Mouse (Mus musculus) G1E-ER4 (cell line): ENCODE results near the gene Maco1. TPM values are rescaled to one million over a fixed set of nuclear protein-coding genes. Genes with fewer than 3 reads are reported as not detected.

Source experiments
- GATA1 ChIP-seq: IDR thresholded peaks from one replicate; pipeline ENCODE4 v1.8.0; 2012; ENCODE audit warnings: low read length, inconsistent platforms
- polyA plus RNA-seq: library from polyadenylated mRNA; stranded (reverse); fragments of >175 nt; gene quantifications from 2 replicates; pipeline ENCODE4 v1.2.3, GENCODE M21; 2012

Gene Maco1
- polyA plus RNA-seq, 1 experiment = 10.0 TPM

DNA sequence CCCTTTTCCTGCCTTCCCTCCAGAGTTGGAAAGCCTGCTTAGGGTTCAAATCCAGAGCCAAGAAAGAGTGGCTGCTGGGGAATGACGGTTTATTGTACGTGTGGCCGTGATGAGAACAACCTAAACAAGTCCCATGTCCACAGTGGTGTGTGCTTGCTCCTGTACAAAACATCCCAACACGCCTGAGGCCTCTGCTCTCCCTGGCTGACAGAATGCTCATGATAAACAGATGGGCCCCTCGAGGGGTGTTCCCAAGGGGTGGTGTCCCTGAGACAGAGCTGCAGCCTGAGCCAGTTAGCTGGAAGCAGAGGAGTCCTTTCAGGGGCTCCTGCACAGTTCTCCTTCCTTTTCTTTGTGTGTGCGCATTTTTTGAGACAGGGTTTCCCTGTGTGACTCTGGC is 12.2 kb upstream of the Maco1 start:
- no peak for TF ChIP-seq GATA1

DNA sequence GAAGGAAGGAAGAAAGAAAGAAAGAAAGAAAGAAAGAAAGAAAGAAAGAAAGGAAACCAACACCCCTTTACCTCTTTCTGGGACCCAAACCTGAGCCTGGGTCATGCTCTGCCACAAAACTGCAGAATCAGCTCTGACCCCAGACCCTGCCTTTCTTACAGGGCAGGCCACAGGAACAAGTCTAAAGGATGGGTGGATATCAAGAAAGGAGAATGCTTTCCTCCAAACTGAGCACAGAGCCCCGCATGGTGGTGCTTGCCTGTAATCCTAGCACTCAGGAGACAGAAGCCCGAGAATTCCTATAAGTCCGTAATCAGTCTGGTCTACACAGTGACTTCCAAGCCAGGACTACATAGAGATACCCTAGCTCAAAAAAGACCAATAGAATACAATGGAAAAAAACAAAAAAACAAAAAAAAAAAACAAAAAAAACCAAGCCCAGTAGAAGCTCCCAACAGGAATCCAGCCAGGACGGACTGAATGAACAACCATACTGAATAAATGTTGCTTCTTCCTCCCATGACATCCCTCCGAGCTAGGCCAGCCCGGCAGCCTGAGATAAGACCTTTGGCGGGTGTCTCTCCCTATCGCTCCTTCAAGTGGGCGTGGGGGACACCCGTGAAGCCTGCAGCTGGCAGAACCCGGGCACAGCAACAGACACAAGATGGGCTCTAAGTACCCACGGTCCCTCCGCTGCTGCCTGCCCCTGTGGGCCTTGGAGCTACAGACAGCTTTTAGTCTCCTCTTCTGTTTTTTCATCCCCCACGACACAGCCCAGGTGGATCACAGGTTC is 11.0 kb upstream of the Maco1 start, which contains the start of gene Rhd:
Rhd (plus strand) TSS at position 600 of the 793 bp plus-strand sequence.
- TF ChIP-seq GATA1 = peak; percentile 18

DNA sequence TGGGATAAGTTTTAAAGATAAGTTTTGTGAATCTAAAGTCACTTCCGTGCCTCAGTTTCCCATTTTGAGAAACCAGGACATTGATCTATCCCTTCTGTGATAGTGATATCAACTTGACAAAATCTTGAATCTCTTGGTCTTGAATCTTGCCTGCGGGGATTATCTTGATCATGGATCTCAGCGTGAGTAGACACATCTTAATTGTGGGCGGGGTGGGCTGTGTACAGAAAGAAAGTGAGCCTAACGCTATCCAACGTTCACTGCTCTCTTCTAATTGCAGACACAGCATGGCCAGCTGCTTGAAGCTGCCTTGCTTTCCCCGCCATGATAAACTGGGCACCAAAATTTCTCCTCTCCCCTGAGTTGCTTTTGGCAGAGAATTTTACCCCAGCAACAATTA is 9.9 kb upstream of the Maco1 start:
- TF ChIP-seq GATA1 = no peak

DNA sequence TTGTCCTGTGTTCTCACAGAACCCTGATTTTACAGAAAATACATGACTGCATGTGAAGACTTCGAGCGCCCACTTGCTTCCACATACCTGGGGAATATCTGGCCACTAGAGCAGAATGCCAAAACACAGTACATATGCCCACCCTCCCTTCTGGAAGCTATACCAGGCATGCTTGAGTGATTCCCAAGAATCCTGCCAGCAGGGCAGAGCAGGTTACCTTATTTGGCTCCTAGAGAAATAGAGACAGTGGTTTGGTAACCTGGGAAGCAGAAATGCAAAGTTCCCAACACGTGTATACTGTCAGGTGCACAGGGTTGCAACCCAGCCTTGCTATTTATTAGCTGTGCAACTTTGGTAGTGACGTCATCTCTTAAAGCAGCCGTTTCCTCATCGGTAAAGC is 8.7 kb upstream of the Maco1 start:
- TF ChIP-seq GATA1 = no peak

DNA sequence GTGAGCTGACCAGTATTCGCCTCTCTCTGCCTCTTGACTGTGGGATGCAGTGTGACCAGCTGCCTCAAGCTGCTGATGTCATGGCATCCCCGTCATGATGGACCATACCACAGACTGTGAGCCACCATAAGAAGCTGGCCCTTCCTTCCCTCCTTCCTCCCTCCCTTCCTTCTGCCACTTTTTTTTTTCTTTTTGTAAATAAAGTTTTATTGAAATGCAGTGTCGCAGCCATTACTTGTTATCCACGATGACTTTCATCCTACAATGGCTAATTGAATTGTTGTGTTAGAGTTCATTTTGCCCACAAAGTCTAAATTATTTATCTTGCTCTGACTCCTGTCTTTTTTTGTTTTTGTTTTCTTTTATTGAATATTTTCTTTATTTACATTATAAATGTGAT is 5.3 kb upstream of the Maco1 start:
- TF ChIP-seq GATA1 = no peak

DNA sequence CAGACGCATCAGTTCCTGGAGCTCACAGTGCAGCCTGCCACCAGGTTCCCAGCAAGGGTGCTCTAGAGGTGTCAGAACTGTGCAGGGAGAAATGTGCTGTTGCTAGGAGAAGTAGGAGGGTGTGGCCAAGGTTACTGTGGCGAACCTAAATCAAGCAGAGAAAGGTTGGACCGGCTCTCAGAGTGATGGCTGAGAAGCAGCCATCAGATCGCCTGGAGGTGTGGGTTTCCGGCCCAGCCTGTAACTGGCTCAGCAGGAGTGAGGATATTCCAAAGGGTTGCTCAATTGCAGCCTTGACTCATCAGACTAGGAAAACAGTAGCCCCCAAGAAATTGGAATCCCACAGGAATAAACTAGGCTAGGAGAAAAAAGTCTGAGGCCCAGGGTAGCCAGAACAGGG is 3.4 kb upstream of the Maco1 start:
- no peak for TF ChIP-seq GATA1

DNA sequence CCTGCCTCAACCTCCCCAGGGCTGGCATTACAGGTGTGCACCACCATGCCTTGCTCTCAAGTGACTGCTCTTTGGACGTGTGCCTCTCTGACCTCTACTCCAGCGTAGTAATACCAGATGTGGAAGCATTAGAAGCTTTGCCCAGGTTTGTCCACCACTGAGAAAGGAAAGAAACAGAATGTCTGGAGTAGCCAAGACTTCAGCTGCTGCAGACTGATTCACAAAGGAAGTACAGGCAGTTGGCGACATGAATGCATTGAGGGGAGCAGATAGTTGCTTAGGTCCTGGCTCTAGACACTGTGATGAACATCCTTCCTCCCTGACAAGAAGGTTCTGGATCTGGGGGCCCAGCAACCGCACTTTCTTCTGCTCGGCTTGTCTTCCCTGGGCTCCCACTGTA is 2.9 kb upstream of the Maco1 start:
- no peak for TF ChIP-seq GATA1

DNA sequence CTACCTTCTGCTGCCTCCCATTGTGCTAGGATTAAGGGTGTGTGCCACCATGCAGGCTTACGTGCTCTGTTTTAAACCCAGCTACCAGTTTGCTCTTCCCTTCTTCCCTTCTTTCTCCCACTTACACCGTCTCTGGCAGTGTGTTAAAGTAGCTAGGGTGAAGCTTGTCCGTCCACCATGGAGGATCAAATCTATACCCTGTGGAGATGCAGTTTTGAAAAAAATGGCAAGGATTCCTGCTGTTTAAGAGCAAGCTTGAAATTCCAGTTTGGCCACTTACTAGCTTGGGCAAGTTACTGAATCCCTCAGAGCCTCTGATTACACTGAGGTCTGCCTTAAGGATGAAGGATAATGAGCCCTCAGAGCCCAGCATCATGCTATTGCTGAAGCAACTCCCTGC is 2.2 kb upstream of the Maco1 start:
- no peak for TF ChIP-seq GATA1

DNA sequence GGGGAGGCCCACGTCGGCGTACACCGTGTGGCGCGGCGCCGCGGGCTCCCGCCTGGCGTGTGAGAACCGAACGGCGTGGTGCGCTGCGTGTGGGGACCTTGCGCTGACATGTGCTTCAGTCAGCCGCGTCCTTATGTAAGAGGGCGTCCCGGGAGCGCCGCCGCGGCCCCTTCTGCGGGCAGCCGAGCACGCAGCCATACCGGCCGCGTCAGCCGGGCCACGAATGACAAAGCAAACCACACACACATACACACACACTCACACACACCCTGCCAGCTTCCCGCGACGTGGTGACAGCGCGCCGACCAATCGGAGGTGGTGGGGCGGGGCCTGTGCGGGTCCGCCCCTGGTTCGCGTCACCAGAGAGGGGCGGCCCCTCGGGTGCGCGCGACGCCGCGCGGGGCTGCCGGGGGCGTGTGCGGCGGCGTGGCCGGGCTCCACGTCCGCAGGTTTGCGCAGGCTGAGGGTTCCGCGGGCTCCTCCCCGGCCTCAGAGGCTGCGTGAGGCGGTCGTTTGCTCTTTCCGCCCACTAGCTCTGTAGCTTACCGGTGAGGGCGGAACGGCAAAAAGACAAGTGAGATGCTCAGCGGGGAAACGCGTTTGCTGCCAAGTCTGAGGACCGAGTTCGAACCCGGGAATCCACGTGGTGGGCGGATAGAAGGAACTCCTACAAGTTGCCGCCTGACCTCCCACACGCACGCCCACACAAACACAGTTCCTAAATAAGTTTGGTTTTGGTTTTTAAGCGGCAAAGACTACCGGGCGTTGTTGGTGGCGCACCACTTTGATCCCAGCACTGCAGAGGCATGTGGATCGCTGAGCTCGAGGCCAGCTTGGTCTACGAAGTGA is 716 bp upstream of the Maco1 start:
- no peak for TF ChIP-seq GATA1

DNA sequence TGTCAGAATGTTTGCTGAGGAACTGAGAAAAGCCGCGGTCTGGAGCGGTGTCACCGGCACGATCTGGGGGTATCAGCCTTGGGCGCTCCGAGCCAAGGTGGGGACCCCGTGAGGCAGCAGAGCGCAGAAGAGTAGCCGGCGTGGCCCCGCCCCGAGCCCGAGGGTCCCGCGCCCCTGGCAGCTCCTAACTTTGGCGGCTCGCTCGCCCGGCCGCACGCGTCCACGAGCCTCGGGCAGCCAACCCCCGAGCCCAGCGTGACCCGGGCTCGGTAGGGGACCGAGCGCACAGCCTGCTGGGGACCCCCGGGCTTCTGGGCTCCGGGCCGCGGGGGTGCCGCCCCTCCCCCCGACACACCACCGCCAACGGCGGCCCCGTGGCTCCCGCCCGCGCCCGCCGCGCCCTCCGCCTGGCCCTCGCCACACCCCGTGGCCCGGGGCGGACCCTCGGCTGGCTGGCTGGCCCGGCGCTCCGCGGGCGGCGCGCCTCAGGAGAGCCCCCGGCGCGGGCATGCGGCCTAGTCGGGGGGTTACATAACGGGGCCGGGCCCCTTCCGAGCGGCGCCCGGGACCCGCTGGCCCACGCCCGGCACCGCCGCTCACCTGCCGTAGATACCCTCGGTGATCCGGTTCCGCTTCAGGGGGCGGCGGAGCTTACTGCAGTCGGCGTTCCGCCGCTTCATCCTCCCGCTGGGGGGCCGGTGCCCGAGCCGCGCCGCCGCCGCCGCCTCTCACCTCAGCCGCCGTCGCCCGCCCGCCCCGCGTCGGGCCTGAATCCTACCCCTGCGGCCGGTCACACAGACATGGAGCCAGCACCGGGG is 498 bp downstream of the Maco1 start:
- TF ChIP-seq GATA1 = no peak

DNA sequence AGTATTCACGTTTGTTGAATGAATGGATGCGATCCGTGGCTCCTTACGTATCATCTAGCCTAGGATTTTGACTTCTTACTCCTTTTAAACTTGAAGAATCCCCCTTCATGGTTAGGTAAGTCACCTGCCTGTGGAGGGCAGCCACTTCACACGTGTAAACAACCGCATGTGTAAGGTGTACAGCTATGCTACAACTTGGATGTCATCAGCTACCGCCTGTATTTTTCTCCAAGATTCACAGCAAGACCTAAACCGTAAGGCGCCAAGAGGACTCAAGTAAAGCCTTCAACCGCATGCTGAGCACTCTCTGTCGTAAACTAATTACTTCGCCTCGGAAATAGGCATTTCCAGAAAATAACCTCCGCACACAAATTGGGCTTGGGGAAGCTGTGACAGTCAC is 1.3 kb downstream of the Maco1 start:
- no peak for TF ChIP-seq GATA1

DNA sequence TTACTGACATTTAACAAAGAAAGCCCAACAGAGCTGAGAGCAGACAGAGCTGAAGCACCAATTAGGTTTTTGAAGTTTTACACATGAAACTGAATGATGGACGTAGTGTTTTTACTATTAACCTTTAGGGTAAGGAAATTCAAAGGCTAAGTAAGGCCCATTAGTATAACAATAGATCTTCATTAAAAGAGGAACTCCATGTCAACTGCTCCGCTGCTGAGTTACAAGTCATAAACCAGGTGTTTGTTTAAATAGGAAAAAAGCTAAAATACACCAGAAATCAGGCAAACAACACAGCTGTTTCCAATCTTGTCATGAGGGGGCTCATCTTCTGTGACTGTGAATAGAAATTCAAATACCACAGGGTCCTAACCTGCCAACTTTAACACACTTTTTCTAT is 1.9 kb downstream of the Maco1 start:
- TF ChIP-seq GATA1 = no peak

DNA sequence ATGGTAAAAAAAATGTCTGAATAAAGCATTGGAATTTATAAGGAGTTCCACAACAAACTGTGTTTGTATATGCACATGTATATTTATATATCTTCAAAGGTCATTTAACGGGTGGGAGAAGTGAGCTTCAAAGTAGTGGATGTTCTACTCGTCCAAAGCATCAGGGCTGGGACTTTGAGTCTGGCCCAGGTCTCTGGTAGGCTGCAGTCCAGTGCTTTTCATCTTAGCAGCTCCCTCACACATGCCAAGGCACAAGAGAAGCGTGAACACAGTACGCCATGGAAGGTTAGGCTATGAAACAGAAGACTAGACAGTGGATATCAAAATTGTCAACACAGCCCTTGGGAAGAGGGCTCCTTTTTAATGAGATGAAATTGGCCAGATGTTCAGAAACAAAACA is 2.6 kb downstream of the Maco1 start:
- no peak for TF ChIP-seq GATA1

DNA sequence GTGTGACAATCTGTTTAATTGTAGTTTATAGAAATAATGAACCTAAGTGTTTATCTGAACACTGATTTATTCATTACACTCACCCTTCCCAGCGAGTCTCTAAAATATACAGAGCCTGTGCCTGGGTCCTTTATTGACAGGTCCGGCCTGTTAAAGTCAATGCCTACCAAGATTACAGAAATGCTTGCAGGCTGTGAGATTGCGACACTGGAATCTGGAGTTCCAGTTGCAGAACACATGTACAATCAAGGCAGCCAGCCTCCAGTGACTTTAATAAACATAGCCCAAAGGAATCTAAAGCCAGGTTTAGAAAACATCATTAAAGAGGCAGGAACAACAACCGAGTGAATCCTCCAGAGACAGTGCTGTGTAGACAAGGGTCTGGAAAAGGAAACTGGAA is 5.6 kb downstream of the Maco1 start:
- TF ChIP-seq GATA1 = no peak

DNA sequence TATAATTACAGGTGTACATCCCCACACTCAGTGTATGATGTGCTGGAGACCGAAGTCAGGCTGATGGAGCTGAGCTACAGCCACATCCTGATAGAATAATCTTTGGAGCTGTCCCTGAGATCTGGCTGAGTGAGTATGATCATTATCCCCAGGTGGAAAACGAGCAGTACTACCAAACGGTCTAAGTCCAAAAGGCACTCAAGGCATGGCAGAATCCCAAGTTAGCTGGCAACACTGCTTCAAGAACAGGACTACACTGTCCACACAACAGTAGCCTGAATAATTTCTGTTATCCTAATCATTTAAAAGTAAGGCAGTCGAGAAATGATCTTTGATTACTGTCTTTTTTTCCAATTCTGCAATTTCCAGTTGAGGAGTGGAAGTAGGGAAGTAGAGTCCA is 9.6 kb downstream of the Maco1 start:
- no peak for TF ChIP-seq GATA1

DNA sequence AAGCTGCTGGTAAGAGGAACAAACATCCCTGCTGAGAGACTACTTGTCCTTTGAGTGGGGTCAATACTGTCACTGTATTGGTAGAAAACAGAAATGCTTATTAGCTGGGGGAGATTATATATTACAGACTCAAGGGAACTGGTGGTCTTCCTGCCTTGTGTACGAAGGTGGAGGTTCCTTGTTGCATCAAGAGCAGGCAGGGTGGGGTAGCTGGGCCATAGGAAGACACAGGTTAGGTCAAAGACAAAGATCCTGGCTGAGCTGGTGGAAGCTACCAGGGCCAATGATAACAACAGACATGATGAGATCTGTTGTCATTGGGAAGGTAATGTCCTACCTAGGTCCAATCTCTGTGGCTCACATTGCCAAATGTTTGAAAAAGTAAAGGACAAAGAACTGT is 12.9 kb downstream of the Maco1 start:
- TF ChIP-seq GATA1 = no peak
